Mouse (Mus musculus): ENCODE results near the gene Ube2s. TPM values are rescaled to one million over a fixed set of nuclear protein-coding genes. Genes with fewer than 3 reads are reported as not detected.
A peak's percentile ranks its signal among the peaks of the same experiment; 100 is the strongest.
"Not testable (repeated sequence)": the region's sequence is repeated elsewhere in the genome, so short reads cannot be mapped to it uniquely, and the experiment has no call there.

The Ube2s gene
- polyA plus RNA-seq, 1 experiment from 2014 or later, result 452 TPM

DNA sequence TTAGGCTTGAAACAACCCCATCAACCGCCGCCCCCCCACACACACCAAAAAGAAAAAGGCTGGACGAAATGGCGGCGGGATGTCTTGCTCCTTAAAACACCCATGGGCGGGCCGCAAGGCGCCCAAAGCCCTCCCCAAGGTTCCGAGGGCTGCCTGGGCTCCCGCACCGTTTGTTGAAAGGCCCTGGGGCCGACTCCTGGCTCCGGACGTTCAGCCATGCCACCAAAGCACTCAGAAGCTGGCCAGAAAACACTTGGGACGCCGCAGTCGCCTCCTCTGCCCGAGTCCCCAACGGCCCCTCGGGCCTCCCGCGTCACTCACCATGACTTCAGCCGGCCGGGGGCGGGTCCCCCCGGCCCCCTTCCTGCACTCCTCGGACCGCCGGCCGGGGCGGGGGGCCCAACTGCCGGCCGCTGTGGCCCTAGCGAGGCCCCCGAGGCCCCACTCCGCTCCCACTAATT lies 518 bp downstream of the Ube2s start:
- ATAC-seq (ENCODE audit: low FRiP score) (0 out of 2 replicates have a peak, but pooled peaks have one; percentile 0), DNase-seq (ENCODE audit: low spot score) (peak; percentile 56)
- Histone ChIP-seq H3K4me2 (replicated peaks; ENCODE audit: low read depth, low read length) (peak overlapping the region; percentile 64), H3K9ac (ENCODE audit: low read depth, low read length) (peak overlapping the region; percentile 99), H3K27me3 (ENCODE audit: control insufficient read depth, insufficient read depth, low read length) (no peaks in the 10 kb centered on the region), H3K4me3 (ENCODE audit: low read depth, low read length) (peak overlapping the region; percentile 99), H3K36me3 (ENCODE audit: control insufficient read depth, insufficient read depth, low read length) (peaks cover 5% of the 10 kb centered on the region; the same call in 1 of the 2 replicates), H3K27ac (ENCODE audit: low read depth, low read length) (peak overlapping the region; percentile 95), H3K4me1 (replicated peaks; ENCODE audit: control insufficient read depth, insufficient read depth, low read length) (peaks cover 3% of the 10 kb centered on the region), H3K9me3 (ENCODE audit: control insufficient read depth, low read length) (no peaks in the 10 kb centered on the region)
- WGBS, result under 1% methylated on average over 27 of the region's 36 CpGs

GRCm38 (mm10) chr7:4811131-4811530 lies 1.3 kb downstream of the Ube2s start:
- H3K4me3 ChIP-seq (ENCODE audit: low read depth, low read length), result peak overlapping the region; percentile 99
- not testable (repeated sequence) for H3K4me1 ChIP-seq (replicated peaks; ENCODE audit: control insufficient read depth, insufficient read depth, low read length); ATAC-seq (ENCODE audit: low FRiP score); H3K27ac ChIP-seq (ENCODE audit: low read depth, low read length); H3K36me3 ChIP-seq (ENCODE audit: control insufficient read depth, insufficient read depth, low read length); H3K27me3 ChIP-seq (ENCODE audit: control insufficient read depth, insufficient read depth, low read length); H3K9me3 ChIP-seq (ENCODE audit: control insufficient read depth, low read length); DNase-seq (ENCODE audit: low spot score)
- 44% methylated on average over 10 of the region's 10 CpGs for WGBS
- peak overlapping the region; percentile 99 for H3K9ac ChIP-seq (ENCODE audit: low read depth, low read length)
- peak overlapping the region; percentile 64 for H3K4me2 ChIP-seq (replicated peaks; ENCODE audit: low read depth, low read length)

- Histone ChIP-seq H3K27me3 (ENCODE audit: control insufficient read depth, insufficient read depth, low read length) (no peaks in the 10 kb centered on the region), H3K36me3 (ENCODE audit: control insufficient read depth, insufficient read depth, low read length) (peaks cover 5% of the 10 kb centered on the region; the same call in 1 of the 2 replicates), H3K4me1 (replicated peaks; ENCODE audit: control insufficient read depth, insufficient read depth, low read length) (peaks cover 3% of the 10 kb centered on the region), H3K4me2 (replicated peaks; ENCODE audit: low read depth, low read length) (no peak overlapping the region), H3K9ac (ENCODE audit: low read depth, low read length) (no peak overlapping the region), H3K9me3 (ENCODE audit: control insufficient read depth, low read length) (no peaks in the 10 kb centered on the region), H3K27ac (ENCODE audit: low read depth, low read length) (no peak overlapping the region), H3K4me3 (ENCODE audit: low read depth, low read length) (no peak overlapping the region)
- peak; percentile 55 for DNase-seq (ENCODE audit: low spot score)
- no peak for ATAC-seq (ENCODE audit: low FRiP score)
- WGBS, result 95% methylated on average over 7 of the region's 7 CpGs
Measured at GRCm38 (mm10) chr7:4806716-4807115, 5.7 kb downstream of the Ube2s start.

DNA sequence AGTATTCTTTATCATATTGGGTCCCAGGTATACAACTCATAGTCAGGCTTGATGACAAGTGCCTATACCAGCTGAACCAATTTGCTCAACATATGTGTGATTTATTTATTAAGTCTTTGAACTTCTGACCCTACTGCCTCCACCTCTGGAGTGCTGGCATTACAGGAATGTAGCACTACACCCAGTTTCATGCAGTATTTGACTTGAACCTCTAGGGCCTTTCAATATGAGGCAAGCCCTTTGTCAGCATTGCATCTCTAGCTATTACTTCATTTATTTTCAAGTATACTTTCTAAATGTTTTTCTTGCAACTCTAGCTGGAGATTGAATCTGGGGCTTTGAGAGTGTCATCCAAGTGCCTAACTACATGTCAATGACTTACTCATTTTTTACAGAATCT lies 10.1 kb downstream of the Ube2s start:
- Histone ChIP-seq H3K27me3 (ENCODE audit: control insufficient read depth, insufficient read depth, low read length) (no peaks in the 10 kb centered on the region), H3K36me3 (ENCODE audit: control insufficient read depth, insufficient read depth, low read length) (peaks cover 7% of the 10 kb centered on the region), H3K4me3 (ENCODE audit: low read depth, low read length) (no peak overlapping the region), H3K4me1 (replicated peaks; ENCODE audit: control insufficient read depth, insufficient read depth, low read length) (no peaks in the 10 kb centered on the region), H3K4me2 (replicated peaks; ENCODE audit: low read depth, low read length) (no peak overlapping the region), H3K9me3 (ENCODE audit: control insufficient read depth, low read length) (no peaks in the 10 kb centered on the region), H3K27ac (ENCODE audit: low read depth, low read length) (no peak overlapping the region), H3K9ac (ENCODE audit: low read depth, low read length) (no peak overlapping the region)
- no peak for ATAC-seq (ENCODE audit: low FRiP score)
- DNase-seq (ENCODE audit: low spot score), result no peak

- no peak overlapping the region for H3K4me3 ChIP-seq (ENCODE audit: low read depth, low read length)
- WGBS, result 77% methylated on average over 7 of the region's 7 CpGs
- H3K9ac ChIP-seq (ENCODE audit: low read depth, low read length), result no peak overlapping the region
- H3K4me2 ChIP-seq (replicated peaks; ENCODE audit: low read depth, low read length), result no peak overlapping the region
- DNase-seq (ENCODE audit: low spot score) (peak; percentile 50), ATAC-seq (ENCODE audit: low FRiP score) (0 out of 2 replicates have a peak, but pooled peaks have one; percentile 11)
- no peaks in the 10 kb centered on the region for H3K4me1 ChIP-seq (replicated peaks; ENCODE audit: control insufficient read depth, insufficient read depth, low read length)
- H3K9me3 ChIP-seq (ENCODE audit: control insufficient read depth, low read length), result no peaks in the 10 kb centered on the region
- H3K27ac ChIP-seq (ENCODE audit: low read depth, low read length), result 0 out of 2 replicates have a peak overlapping the region, but pooled peaks have one; percentile 17
- peaks cover 8% of the 10 kb centered on the region; the same call in 1 of the 2 replicates for H3K36me3 ChIP-seq (ENCODE audit: control insufficient read depth, insufficient read depth, low read length)
- H3K27me3 ChIP-seq (ENCODE audit: control insufficient read depth, insufficient read depth, low read length), result no peaks in the 10 kb centered on the region; the same call in 1 of the 2 replicates
Measured at GRCm38 (mm10) chr7:4795767-4796433, 16.5 kb downstream of the Ube2s start.

- H3K9me3 ChIP-seq (ENCODE audit: control insufficient read depth, low read length), result no peaks in the 10 kb centered on the region
- no peak overlapping the region for H3K27ac ChIP-seq (ENCODE audit: low read depth, low read length)
- ATAC-seq (ENCODE audit: low FRiP score) (no peak), DNase-seq (ENCODE audit: low spot score) (no peak)
- no peak overlapping the region for H3K4me2 ChIP-seq (replicated peaks; ENCODE audit: low read depth, low read length)
- no peak overlapping the region for H3K9ac ChIP-seq (ENCODE audit: low read depth, low read length)
- H3K4me1 ChIP-seq (replicated peaks; ENCODE audit: control insufficient read depth, insufficient read depth, low read length), result no peaks in the 10 kb centered on the region
- peaks cover 8% of the 10 kb centered on the region; the same call in 1 of the 2 replicates for H3K36me3 ChIP-seq (ENCODE audit: control insufficient read depth, insufficient read depth, low read length)
- 79% methylated on average over 3 of the region's 3 CpGs for WGBS
- H3K27me3 ChIP-seq (ENCODE audit: control insufficient read depth, insufficient read depth, low read length), result peaks cover 5% of the 10 kb centered on the region; the same call in 1 of the 2 replicates
- no peak overlapping the region for H3K4me3 ChIP-seq (ENCODE audit: low read depth, low read length)
Measured at GRCm38 (mm10) chr7:4794631-4795168, 17.7 kb downstream of the Ube2s start.

DNA sequence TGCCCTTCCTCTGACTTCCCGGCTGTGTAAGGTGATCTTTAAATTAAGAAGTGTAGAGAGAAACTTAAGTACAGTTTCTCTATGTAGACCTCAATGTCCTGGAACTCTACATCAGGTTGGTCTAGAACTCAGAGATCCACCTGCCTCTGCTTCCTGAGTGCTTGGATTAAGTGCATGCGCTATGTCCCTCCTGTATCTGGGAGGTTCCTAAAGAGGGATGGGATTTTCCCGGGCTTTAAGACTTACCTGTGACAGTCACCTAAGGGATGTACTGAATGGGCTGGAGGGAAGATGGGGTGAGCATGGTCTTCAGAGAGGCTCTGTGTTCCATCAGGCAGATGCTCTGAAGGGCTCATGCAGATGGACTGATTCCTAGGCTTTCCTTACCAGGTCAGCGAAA lies 18.7 kb downstream of the Ube2s start:
- 44% methylated on average over 4 of the region's 4 CpGs for WGBS
- no peaks in the 10 kb centered on the region for H3K4me1 ChIP-seq (replicated peaks; ENCODE audit: control insufficient read depth, insufficient read depth, low read length)
- H3K36me3 ChIP-seq (ENCODE audit: control insufficient read depth, insufficient read depth, low read length), result peaks cover 8% of the 10 kb centered on the region; the same call in 1 of the 2 replicates
- H3K9me3 ChIP-seq (ENCODE audit: control insufficient read depth, low read length), result no peaks in the 10 kb centered on the region
- H3K4me3 ChIP-seq (ENCODE audit: low read depth, low read length), result peak overlapping the region; percentile 89
- peak overlapping the region; percentile 73 for H3K4me2 ChIP-seq (replicated peaks; ENCODE audit: low read depth, low read length)
- H3K27me3 ChIP-seq (ENCODE audit: control insufficient read depth, insufficient read depth, low read length), result peaks cover 6% of the 10 kb centered on the region; the same call in 1 of the 2 replicates
- ATAC-seq (ENCODE audit: low FRiP score), result no peak
- peak overlapping the region; percentile 98 for H3K9ac ChIP-seq (ENCODE audit: low read depth, low read length)
- H3K27ac ChIP-seq (ENCODE audit: low read depth, low read length), result no peak overlapping the region
- no peak for DNase-seq (ENCODE audit: low spot score)

GRCm38 (mm10) chr7:4793248-4793647 lies 19.1 kb downstream of the Ube2s start:
- H3K4me1 ChIP-seq (replicated peaks; ENCODE audit: control insufficient read depth, insufficient read depth, low read length); DNase-seq (ENCODE audit: low spot score); H3K36me3 ChIP-seq (ENCODE audit: control insufficient read depth, insufficient read depth, low read length); H3K27me3 ChIP-seq (ENCODE audit: control insufficient read depth, insufficient read depth, low read length); H3K9me3 ChIP-seq (ENCODE audit: control insufficient read depth, low read length); ATAC-seq (ENCODE audit: low FRiP score): not testable (repeated sequence)
- H3K27ac ChIP-seq (ENCODE audit: low read depth, low read length), result peak overlapping the region; percentile 88
- H3K9ac ChIP-seq (ENCODE audit: low read depth, low read length), result peak overlapping the region; percentile 98
- under 1% methylated on average over 31 of the region's 31 CpGs for WGBS
- peak overlapping the region; percentile 73 for H3K4me2 ChIP-seq (replicated peaks; ENCODE audit: low read depth, low read length)
- H3K4me3 ChIP-seq (ENCODE audit: low read depth, low read length), result peak overlapping the region; percentile 89

All from hindbrain, embryonic 11.5 days (tissue).